Mouse (Mus musculus) left cerebral cortex, postnatal 10 days (tissue): ENCODE measurements around the gene Mageb18. TPM values are rescaled to one million over a fixed set of nuclear protein-coding genes. Genes with fewer than 3 reads are reported as not detected.
"Not testable (repeated sequence)": the region's sequence is repeated elsewhere in the genome, so short reads cannot be mapped to it uniquely, and the experiment has no call there.

Source experiments
- DNase-seq, 2 experiments: peaks; one replicate each; pipeline ENCODE4 v3.0.0; 2021 to 2022; ENCODE audit warnings: low spot score in 2 of 2, mixed read lengths in 1 of 2; ENCODE audit errors: extremely low spot score in 1 of 2
- intact Hi-C: fragments of 180-260 bp; cut with DNase I; formaldehyde crosslinking; loops from one replicate; pipeline ENCODE4 v1.15.1; 2025
- total RNA-seq, 2 experiments: library from RNA; stranded (reverse); gene quantifications; 2 replicates each; pipeline ENCODE4 v1.2.3; 2021

Mageb18 gene
- total RNA-seq = under 1 TPM in 1 of 2 experiments, not detected in 1; 0.32 TPM

DNA sequence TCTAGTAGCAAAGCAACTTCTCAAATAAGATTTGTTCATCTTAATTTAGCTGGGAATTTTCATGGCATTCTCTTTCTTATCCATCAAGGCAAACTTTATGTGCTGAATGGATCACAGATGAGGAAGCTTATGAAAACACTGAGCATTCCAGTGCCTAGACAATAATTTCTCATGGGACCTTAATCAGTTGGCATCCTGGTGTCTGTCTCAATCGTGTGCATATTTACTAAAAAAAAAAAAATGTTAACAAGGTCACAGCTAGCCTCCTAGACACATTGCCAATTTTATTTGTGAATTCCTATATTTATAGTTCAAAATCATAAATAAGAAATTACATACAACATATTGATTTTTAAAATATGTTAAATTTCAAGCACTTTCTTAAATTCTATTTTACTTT, at the start of gene Mageb18:
Gene Mageb18 (minus strand): TSS at position 101 of the 400 bp plus-strand sequence.
- intact Hi-C loops = loop anchor here (10.0 kb wide), 1 partner anchor 95 kb away; no protein-coding TSS in a partner anchor
- no peak for DNase-seq

DNA sequence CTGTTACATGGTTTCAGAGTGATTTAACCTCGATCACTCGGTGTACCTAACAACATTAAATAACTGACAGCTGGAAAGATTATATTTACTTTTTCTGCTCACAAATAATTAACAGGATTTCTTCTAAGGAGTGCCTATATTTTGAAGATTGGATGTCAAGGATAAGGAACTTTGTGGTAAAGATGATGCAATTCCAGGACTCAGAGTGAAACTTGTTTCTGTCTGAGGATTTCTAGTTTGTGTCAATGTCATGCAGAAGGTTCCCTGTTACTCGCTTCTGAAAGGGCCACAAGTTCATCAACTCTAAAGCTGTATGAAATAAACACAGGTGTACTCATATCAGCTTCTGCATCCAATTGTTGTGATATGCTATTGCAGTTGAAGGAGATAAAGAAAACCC, 13.4 kb upstream of the Mageb18 start:
- no peak for DNase-seq
- intact Hi-C loops = no loop called here

DNA sequence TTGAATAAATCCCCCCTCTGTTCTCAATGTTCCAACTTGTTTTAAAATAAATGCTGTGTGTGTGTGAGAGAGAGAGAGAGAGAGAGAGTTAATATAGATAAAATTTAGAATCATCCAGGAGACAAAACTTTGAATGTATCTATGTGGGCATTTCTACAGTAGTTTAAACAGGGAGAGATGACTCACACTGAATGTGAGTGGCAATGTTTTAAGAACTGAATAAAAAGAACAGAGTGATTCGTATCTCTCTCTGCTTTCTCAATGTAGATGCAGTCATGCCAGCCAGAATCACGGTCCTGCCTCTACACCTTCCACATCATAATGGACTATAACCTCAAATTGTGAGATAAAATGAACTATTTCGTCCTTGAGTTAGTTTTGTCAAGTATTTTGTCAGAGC, 11.1 kb upstream of the Mageb18 start:
- DNase-seq = no peak
- intact Hi-C loops = no loop called here

DNA sequence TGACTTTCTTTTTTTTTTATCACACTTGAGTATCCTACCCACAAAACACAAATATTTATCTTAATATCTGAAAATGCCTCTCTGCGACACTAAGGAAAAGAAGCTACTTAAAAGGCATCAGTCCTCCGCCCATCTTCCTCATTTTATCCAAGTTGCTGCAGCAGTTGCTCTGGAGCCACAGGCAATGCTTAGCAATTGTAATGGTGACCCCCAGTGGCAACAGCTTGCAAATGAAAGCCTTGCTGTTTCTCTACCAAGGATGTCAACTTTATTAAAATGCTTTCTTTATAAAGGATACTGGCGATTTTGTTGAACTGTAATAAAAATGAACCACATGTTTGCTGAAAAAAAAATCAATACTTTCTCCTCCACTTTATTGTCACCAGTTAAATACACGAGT, 2.0 kb downstream of the Mageb18 start:
- DNase-seq = peak; percentile 10 to 15
- intact Hi-C loops = loop anchor here (10.0 kb wide), 1 partner anchor 93 kb away; no protein-coding TSS in a partner anchor

DNA sequence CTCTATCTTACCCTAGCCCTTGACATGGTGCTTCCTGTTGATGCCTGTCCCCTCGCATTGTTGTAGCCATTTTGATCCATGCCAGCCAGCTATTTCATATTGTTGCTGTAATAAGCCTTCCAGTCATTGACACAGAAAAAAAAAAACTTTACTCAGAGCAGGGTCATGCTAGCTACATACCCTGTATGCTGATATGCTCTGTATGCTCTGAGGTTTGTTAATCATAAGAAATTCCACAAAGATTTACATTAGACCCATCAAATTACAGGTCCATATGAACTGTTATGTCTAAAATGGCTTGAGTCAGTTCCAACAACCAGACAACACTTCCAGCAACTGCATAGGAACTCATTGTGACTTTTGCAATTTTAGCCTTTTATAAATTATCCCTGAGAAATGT, 71.5 kb downstream of the Mageb18 start:
- no peak for DNase-seq
- intact Hi-C loops = no loop called here

DNA sequence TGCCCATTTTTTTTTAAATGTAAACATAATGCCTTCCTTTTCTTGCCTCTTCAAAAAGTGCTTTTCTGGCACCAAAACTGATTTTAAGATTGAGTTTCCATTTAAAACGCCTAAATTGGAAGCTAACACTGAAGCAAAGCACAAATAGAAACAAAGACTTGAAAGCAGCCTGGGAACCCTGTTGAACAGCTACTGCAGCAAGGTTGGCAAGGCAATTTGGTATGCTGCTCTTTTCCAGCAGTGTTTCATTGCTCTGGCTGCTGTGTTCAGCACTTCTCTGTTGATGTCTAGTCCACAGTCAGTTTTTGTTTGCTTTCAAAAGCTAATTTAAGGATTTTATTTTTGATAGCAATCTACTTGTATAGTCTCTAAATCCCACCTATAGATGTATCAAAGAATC, 101.1 kb downstream of the Mageb18 start:
- intact Hi-C loops = no loop called here
- DNase-seq = peak in 1 of 2 experiments; percentile 2

DNA sequence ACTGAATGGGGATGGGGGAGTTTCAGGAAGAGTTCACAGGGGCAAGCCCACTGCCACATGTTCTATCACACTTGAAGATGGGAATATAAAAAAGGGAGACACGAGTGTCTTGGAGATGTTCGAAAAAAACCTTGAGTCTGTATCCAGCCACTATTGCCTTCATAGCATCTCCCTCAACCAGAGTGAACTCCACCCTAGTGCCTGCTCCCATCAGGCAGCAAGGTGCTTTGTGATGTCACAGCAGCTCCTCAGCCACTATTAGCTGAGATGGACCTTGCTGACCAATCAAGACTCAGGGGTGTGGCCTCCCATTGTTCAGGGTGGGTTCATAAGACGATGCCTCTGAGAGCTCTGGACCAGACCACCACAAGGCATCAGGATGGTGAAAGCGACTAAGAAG, 109.7 kb downstream of the Mageb18 start, which contains the start of gene Gm5941:
Gene Gm5941 (plus strand): TSS at position 301 of the 400 bp plus-strand sequence.
- DNase-seq, intact Hi-C loops: not testable (repeated sequence)

DNA sequence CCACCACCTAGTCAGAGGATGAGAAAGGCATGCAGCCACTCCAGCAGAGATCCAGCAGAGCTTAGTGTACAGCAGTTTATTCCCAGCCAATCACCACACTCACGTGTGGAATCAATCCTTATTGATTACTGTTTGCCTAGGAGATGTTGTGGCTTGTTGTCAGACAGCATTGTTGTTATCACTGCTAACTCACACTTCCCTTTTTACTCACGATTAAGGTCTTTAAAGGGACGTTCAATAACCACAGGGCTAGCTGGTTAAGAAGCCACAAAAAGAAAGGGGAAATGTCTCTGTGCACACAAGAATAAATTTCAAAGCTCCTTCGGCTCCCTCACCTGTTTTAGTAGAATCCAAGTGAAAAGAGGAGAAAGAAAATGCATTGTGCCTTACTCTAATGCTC, 134.6 kb downstream of the Mageb18 start:
- intact Hi-C loops = no loop called here
- DNase-seq = no peak

DNA sequence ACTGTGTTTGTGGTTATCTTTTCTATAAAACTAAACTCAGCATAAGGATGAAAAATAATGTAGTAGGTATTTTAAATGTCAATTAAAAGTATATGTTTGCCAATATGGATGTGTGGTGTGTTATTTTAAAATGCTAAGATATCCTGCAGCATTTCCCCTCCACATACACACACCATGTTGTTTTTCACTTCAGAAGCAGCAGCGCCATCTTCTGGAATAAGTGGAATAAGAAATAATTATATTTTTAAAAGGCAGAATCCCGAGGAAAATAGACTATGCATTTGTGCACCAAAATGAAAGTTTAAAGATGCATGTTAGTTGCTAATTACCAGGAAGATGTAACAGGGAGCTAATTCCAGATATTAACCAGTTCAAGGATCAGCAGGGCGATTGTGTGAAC, 138.9 kb downstream of the Mageb18 start:
- intact Hi-C loops = no loop called here
- no peak for DNase-seq

DNA sequence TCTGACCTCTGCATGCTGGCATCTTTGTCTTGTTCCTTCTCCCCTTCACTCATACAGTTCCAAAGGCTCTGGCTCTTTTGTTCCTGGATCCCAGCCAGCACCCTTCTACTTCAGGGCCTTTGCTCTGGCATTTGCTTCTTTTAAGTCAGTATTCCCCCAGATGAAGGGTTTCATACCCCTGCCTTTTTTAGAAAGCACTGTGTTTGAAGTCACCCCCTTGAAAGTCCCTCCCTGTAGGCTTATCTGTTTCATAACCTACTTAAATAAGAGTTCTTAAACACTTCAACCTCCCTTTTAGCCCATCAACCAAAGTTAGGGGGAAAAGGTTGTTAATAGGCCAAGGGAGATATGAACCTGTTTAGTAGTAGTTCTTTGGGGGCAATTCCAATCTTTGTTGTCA, 212.0 kb downstream of the Mageb18 start:
- DNase-seq = no peak
- intact Hi-C loops = no loop called here

DNA sequence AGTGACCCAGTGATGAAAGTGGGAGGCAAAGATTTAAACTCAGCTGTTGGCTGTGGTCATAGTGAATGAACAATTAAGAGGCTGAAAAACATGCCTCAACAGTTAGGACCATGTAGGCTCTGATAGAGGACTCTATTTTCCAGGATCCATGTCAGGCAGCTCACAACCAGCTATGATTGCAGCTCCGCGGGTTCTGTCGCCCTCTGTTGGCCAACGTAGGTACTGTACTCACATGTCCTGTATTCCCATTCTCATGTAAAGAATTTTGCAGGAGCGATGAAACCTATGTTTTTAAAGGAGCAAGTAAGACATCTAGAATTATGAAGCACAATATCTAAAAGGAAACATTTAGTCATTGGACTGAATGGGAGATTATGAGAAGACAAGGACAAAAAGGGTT, 256.4 kb downstream of the Mageb18 start:
- peak in 1 of 2 experiments; percentile 11 for DNase-seq
- intact Hi-C loops = no loop called here

DNA sequence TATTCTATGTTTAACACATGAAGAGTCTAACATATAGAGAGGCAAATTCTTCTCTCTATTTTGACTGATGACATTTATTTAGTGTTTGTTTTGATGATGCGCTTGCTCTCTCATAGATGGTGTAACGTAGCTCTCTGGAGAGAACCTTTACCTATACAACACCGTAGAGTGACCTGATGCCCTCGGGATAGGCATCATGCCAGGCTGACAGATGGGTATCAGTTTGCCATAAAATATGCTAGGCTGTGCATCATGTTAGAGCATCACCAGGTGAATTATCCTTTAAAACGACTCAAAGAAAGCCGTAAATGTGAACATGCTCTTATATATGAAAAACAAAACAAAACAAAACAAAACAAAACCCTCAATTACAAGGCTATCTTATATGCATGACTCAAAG, 258.5 kb downstream of the Mageb18 start:
- intact Hi-C loops = no loop called here

DNA sequence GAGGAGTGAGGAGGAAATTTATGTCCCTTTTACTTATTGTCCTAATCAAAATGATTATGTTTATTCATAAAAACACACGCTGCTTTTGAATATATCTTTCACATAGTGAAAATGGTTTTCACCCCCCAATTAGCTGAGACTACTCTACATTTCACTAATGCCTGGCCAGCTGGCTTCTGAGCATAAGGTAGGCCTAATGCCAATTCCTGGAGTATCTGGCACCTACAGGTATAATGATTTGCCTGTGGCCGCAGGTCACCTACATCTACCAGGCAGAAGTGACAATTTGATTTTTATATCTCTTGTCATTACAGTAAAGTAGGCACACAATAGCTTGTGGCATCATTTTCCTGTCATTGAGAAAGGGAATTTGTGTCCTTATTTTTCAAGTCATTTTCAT, 259.8 kb downstream of the Mageb18 start:
- DNase-seq = no peak
- intact Hi-C loops = no loop called here

More for the DNA sequence above, 258.5 kb downstream of the Mageb18 start:
- no peak for DNase-seq

DNA sequence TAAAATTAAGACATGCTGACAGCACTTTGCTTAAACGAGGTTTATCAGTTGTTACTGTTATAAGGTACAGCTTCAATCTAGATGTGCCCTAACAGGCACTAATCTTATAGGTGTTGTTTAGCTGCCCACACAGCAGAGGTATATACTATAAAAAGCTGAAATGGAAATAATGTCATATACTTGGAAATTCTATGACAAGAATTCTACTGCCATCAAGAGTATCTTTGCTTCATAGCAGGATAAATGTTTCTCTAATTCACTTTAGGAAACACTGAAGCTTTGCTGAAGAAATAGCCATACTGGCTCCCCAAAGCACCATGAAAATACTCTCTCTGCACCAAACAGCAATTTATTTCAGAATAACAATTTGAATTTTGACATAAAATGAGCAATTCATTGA, 265.9 kb downstream of the Mageb18 start:
- intact Hi-C loops = no loop called here
- DNase-seq = no peak

DNA sequence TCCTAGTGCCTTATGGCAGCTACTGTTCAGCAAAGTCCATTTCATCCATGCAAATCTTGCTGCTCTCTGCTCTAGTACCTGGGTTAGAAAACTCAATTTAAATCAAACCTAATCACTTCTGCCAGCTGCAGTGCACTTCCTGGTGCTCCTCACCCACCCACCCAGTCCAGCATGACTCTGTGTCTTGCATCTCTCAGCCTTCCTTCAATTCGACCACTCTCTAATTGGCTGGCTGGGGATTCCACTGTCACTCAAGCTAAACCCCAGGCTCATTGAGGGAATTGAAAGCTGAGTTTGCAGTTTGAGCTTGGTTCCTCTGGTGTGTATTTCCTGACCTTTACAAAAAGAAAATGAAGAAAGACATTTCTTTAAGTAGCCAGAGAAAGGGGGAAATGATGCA, 275.8 kb downstream of the Mageb18 start:
- no peak for DNase-seq
- intact Hi-C loops = no loop called here

DNA sequence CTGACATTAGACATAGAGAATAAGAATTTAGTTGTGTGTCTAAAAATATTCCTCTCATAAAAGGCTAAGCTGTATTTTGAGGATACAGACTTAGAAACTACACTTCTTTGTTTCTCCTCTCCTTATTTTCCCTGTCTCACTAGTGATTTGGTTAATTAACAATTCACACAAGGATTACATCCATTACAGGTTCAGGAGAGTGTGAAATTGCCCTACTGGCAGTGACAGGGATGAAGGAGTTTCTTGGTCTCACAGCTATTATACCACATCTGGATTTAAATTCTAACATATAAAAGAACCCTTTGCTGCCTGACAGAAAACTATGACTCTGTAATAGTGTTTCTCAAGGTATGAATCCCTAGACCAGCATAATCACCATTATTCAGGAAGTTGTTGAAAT, 318.8 kb downstream of the Mageb18 start:
- intact Hi-C loops = no loop called here
- DNase-seq = no peak

Other genes starting within 250 kb of the Mageb18 start
- not detected for gene Gm5941, start 109.6 kb downstream of the Mageb18 start, total RNA-seq